Mouse (Mus musculus): ENCODE measurements around the gene Siah3.

- TF ChIP-seq EP300 (IDR thresholded peaks at IDR 0.05; ENCODE audit: low read depth), result no peak
- TF ChIP-seq CTCF (IDR thresholded peaks at IDR 0.05; ENCODE audit: low read depth), result no peak
Observed at GRCm38 (mm10) chr14:75420811-75421210, 35.0 kb upstream of the Siah3 start.
